Mouse (Mus musculus) stomach, embryonic 15.5 days (tissue): ENCODE results near the gene Hspa1l. TPM values are rescaled to one million over a fixed set of nuclear protein-coding genes. Genes with fewer than 3 reads are reported as not detected.
"Not testable (repeated sequence)": the region's sequence is repeated elsewhere in the genome, so short reads cannot be mapped to it uniquely, and the experiment has no call there.

ENCODE experiments used
- ATAC-seq: fragments of 200-750 bp; cut with Nextera tagmentation; 2 replicates; pipeline ENCODE4 v1.8.0; 2017; ENCODE audit warnings: low read depth, moderate number of reproducible peaks, moderate TSS enrichment; ENCODE audit not compliant: insufficient read depth, low FRiP score
- H3K27ac ChIP-seq: fragments of 300-500 bp; sonication (generic); 2 replicates; pipeline ENCODE4 v1.5.1; 2015; ENCODE audit warnings: mild to moderate bottlenecking, inconsistent platforms
- H3K27me3 ChIP-seq: fragments of 300-500 bp; sonication (generic); replicated peaks from 2 replicates; pipeline ENCODE4 v1.6.1; 2015; ENCODE audit warnings: inconsistent platforms
- H3K36me3 ChIP-seq: fragments of 300-500 bp; sonication (generic); 2 replicates; pipeline ENCODE4 v1.6.1; 2015; ENCODE audit warnings: inconsistent platforms
- H3K4me1 ChIP-seq: fragments of 300-500 bp; sonication (generic); 2 replicates; pipeline ENCODE4 v1.6.1; 2015; ENCODE audit warnings: inconsistent platforms
- H3K4me2 ChIP-seq: fragments of 300-500 bp; sonication (generic); 2 replicates; pipeline ENCODE4 v1.6.1; 2015; ENCODE audit warnings: mild to moderate bottlenecking, inconsistent platforms
- H3K4me3 ChIP-seq: fragments of 300-500 bp; sonication (generic); replicated peaks from 2 replicates; pipeline ENCODE4 v1.5.1; 2015; ENCODE audit warnings: inconsistent platforms
- H3K9ac ChIP-seq: fragments of 300-500 bp; sonication (generic); 2 replicates; pipeline ENCODE4 v1.6.1; 2015; ENCODE audit warnings: inconsistent platforms
- H3K9me3 ChIP-seq: fragments of 300-500 bp; sonication (generic); 2 replicates; pipeline ENCODE4 v1.6.1; 2016; ENCODE audit warnings: inconsistent platforms
- WGBS: fragments of 180-500 bp; shearing (Covaris S2); methylation state at CpG from one replicate; pipeline ENCODE4 v1.1.7; 2015; 5-methylcytosine and 5-hydroxymethylcytosine counted together
- polyA plus RNA-seq: library from polyadenylated mRNA; unstranded; fragments of >200 nt; fragmentation: Nextera tagmentation; extraction: Ambion mirVana; gene quantifications from 2 replicates; pipeline ENCODE4 v1.2.1, GENCODE M21; 2015

Gene Hspa1l
- polyA plus RNA-seq, 1 experiment from 2014 or later = 0.49 TPM

DNA sequence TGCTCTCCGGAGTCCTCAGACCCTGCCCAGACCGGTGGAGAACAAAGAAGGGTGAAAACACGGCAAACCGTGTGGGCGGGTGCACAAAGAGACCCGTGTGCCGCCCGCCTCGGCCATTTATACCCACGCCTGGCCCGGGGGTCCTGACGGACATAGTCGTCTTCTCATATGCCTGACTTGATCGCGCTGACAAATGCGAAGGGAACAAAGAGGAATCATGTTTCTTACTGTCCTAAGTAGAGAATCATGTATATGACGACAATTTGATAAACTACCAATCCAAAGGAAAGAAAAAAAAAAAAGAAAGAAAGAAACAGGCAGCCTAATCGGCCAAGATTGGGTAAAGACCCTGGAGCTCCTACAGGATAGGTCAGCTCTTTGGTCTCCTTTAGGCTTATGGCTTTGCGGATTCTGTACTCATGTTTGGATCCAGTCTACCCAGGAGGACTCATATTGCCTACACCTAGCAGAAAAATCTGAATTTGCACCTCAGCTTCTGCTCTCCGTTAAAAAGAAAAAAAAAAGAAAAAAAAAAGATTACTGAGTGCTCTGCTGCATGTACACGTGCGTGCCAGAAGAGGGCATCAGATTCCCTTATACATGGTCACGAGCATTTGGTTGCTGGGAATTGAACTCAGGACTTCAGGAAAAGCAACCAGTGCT, 20.0 kb upstream of the Hspa1l start:
- peak overlapping the region; percentile 99 for H3K9ac ChIP-seq
- peak; percentile 70; the same call in 1 of the 2 replicates for ATAC-seq
- H3K27me3 ChIP-seq = no peaks in the 10 kb centered on the region
- H3K9me3 ChIP-seq = no peaks in the 10 kb centered on the region
- under 1% methylated on average over 23 of the region's 23 CpGs for WGBS
- peaks cover 9% of the 10 kb centered on the region; the same call in 1 of the 2 replicates for H3K4me1 ChIP-seq
- H3K4me2 ChIP-seq = peak overlapping the region; percentile 81
- H3K27ac ChIP-seq = peak overlapping the region; percentile 92
- peak overlapping the region; percentile 94 for H3K4me3 ChIP-seq
- peaks cover 16% of the 10 kb centered on the region; the same call in 1 of the 2 replicates for H3K36me3 ChIP-seq

DNA sequence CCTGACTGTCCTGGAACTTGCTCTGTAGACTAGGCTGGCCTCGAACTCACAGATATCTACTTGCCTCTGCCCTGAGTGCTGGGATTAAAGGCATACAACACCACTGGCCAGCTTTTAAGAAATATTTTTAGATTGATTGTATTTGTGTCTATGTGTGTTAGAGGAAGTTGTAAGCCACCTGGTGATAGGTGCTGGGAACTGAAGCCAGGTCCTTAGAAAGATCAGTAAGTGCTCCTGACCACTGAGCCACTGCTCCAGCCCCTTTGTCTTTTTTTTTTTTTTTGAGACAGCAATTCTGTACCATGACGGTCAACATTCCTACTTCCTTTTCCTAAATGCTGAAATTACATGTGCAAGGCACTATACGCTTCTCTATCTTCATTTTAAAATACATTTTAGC, 19.2 kb upstream of the Hspa1l start:
- Histone ChIP-seq H3K4me2 (0 out of 2 replicates have a peak overlapping the region, but pooled peaks have one; percentile 81), H3K9me3 (no peaks in the 10 kb centered on the region), H3K4me1 (peaks cover 9% of the 10 kb centered on the region; the same call in 1 of the 2 replicates), H3K4me3 (no peak overlapping the region), H3K27me3 (no peaks in the 10 kb centered on the region), H3K9ac (no peak overlapping the region), H3K36me3 (peaks cover 16% of the 10 kb centered on the region; the same call in 1 of the 2 replicates), H3K27ac (0 out of 2 replicates have a peak overlapping the region, but pooled peaks have one; percentile 92)
- 93% methylated on average over 3 of the region's 3 CpGs for WGBS
- no peak for ATAC-seq

DNA sequence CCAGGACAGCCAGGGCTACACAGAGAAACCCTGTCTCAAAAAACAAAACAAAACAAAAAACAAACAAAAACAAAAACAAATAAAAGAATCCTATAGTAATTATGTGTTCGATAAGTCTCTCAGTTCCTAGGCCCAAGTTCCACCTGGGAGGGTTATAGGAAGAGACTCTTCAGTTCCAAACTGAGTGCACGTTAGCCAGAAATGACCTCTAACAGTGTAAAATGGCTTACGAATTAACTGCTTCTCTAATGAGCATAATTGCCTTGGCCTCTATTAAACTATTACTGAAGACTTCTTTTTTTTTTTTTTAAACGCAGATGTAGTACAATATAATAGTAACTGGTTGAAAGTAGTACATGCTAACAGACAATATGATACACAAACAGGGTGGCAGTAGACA, 18.6 kb upstream of the Hspa1l start:
- no peak overlapping the region for H3K4me3 ChIP-seq
- H3K36me3 ChIP-seq = peaks cover 16% of the 10 kb centered on the region; the same call in 1 of the 2 replicates
- no peak overlapping the region for H3K4me2 ChIP-seq
- H3K4me1 ChIP-seq = peaks cover 9% of the 10 kb centered on the region; the same call in 1 of the 2 replicates
- no peak overlapping the region for H3K27ac ChIP-seq
- H3K27me3 ChIP-seq = no peaks in the 10 kb centered on the region
- 89% methylated on average over 4 of the region's 4 CpGs for WGBS
- no peak for ATAC-seq
- no peak overlapping the region for H3K9ac ChIP-seq
- no peaks in the 10 kb centered on the region for H3K9me3 ChIP-seq

- WGBS = 86% methylated on average over 4 of the region's 4 CpGs
- H3K27me3 ChIP-seq = no peaks in the 10 kb centered on the region
- H3K9me3 ChIP-seq = no peaks in the 10 kb centered on the region
- ATAC-seq = no peak
- H3K27ac ChIP-seq = no peak overlapping the region
- peaks cover 10% of the 10 kb centered on the region; the same call in 1 of the 2 replicates for H3K36me3 ChIP-seq
- peaks cover 10% of the 10 kb centered on the region for H3K4me1 ChIP-seq
- no peak overlapping the region for H3K4me3 ChIP-seq
- no peak overlapping the region for H3K4me2 ChIP-seq
- no peak overlapping the region for H3K9ac ChIP-seq
Measured at GRCm38 (mm10) chr17:34954831-34955230, 17.7 kb upstream of the Hspa1l start.

- Histone ChIP-seq H3K4me1 (peaks cover 8% of the 10 kb centered on the region), H3K27me3 (no peaks in the 10 kb centered on the region), H3K4me2 (no peak overlapping the region), H3K9me3 (no peaks in the 10 kb centered on the region), H3K36me3 (0 out of 2 replicates have a peak, but pooled peaks cover under 1% of the 10 kb centered on the region), H3K9ac (no peak overlapping the region), H3K4me3 (no peak overlapping the region), H3K27ac (no peak overlapping the region)
- WGBS = 73% methylated on average over 3 of the region's 3 CpGs
- ATAC-seq = no peak
Measured at GRCm38 (mm10) chr17:34955884-34956283, 16.6 kb upstream of the Hspa1l start.

DNA sequence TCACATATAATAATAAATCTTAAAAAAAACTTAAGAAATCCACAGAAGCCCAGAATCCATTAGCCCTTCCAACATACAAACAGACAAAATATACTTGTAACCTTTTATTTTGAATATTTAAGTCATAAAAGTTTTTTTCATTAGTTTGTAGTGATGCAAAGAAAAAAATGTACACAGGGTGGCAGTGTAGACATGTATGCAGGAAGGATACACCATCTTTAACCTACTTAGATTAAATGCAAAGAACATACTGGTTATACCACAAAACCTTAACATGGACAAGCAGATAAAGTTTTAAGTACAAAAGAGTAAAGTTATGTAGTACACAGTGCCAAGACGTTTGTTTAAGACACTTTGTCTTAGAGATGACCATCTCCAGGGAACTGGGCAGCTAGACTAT, 16.2 kb upstream of the Hspa1l start:
- Histone ChIP-seq H3K36me3 (no peaks in the 10 kb centered on the region), H3K27ac (no peak overlapping the region), H3K4me1 (peaks cover 7% of the 10 kb centered on the region; the same call in 1 of the 2 replicates), H3K27me3 (no peaks in the 10 kb centered on the region), H3K9me3 (no peaks in the 10 kb centered on the region), H3K4me2 (no peak overlapping the region), H3K4me3 (no peak overlapping the region), H3K9ac (no peak overlapping the region)
- 46% methylated on average over 1 of the region's 1 CpGs for WGBS
- ATAC-seq = no peak

DNA sequence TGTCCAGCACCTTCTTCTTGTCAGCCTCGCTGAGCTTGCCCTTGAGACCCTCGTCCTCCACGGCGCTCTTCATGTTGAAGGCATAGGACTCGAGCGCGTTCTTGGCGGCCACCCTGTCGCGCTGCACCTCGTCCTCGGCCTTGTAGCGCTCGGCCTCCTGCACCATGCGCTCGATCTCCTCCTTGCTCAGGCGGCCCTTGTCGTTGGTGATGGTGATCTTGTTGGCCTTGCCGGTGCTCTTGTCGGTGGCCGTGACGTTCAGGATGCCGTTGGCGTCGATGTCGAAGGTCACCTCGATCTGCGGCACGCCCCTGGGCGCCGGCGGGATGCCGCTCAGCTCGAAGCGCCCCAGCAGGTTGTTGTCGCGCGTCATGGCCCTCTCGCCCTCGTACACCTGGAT, 15.2 kb upstream of the Hspa1l start:
- not testable (repeated sequence) for H3K9ac ChIP-seq, H3K4me1 ChIP-seq, ATAC-seq, H3K27ac ChIP-seq, H3K27me3 ChIP-seq, H3K36me3 ChIP-seq, H3K9me3 ChIP-seq, H3K4me3 ChIP-seq
- WGBS = 15% methylated on average over 35 of the region's 40 CpGs
- H3K4me2 ChIP-seq = 0 out of 2 replicates have a peak overlapping the region, but pooled peaks have one; percentile 21

DNA sequence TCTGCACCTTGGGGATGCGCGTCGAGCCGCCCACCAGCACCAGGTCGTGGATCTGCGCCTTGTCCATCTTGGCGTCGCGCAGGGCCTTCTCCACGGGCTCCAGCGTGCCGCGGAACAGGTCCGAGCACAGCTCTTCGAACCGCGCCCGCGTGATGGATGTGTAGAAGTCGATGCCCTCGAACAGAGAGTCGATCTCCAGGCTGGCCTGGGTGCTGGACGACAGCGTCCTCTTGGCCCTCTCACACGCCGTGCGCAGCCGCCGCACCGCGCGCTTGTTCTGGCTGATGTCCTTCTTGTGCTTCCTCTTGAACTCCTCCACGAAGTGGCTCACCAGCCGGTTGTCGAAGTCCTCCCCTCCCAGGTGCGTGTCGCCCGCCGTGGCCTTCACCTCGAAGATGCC, 14.5 kb upstream of the Hspa1l start:
- WGBS = 27% methylated on average over 25 of the region's 40 CpGs
- not testable (repeated sequence) for H3K4me3 ChIP-seq, H3K9ac ChIP-seq, H3K27ac ChIP-seq, H3K4me1 ChIP-seq, H3K36me3 ChIP-seq, H3K27me3 ChIP-seq, H3K4me2 ChIP-seq, ATAC-seq, H3K9me3 ChIP-seq

DNA sequence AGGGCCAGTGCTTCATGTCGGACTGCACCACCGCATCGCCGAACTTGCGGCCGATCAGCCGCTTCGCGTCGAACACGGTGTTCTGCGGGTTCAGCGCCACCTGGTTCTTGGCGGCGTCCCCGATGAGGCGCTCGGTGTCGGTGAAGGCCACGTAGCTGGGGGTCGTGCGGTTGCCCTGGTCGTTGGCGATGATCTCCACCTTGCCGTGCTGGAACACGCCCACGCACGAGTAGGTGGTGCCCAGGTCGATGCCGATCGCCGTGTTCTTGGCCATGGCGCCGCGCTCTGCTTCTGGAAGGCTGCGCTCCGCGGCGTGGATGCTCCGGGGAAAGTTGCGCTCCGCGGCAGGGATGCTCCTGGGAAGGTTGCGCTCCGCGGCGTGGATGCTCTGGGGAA, 13.8 kb upstream of the Hspa1l start:
- peak overlapping the region; percentile 56 for H3K4me3 ChIP-seq
- not testable (repeated sequence) for H3K9ac ChIP-seq
- ATAC-seq = peak; percentile 9; the same call in 1 of the 2 replicates

GRCm38 (mm10) chr17:34959130-34959778, 13.2 kb upstream of the Hspa1l start, which contains the start of gene Hspa1b:
Gene Hspa1b (minus strand): TSS chr17:34959238.
- H3K4me1 ChIP-seq, H3K9me3 ChIP-seq, H3K27me3 ChIP-seq, H3K36me3 ChIP-seq: not testable (repeated sequence)
- Histone ChIP-seq H3K27ac (peak within 1 kb of the TSS; percentile 99), H3K4me3 (peak within 1 kb of the TSS; percentile 56), H3K4me2 (peak within 1 kb of the TSS; percentile 63), H3K9ac (peak within 1 kb of the TSS; percentile 56; the same call in 1 of the 2 replicates)
- under 1% methylated on average over 29 of the region's 32 CpGs for WGBS
- ATAC-seq = peak; percentile 90

More for the DNA sequence above, 13.8 kb upstream of the Hspa1l start:
- H3K4me1 ChIP-seq, H3K27ac ChIP-seq, H3K27me3 ChIP-seq, H3K36me3 ChIP-seq, H3K9me3 ChIP-seq: not testable (repeated sequence)
- 1% methylated on average over 30 of the region's 47 CpGs for WGBS
- peak overlapping the region; percentile 63 for H3K4me2 ChIP-seq

DNA sequence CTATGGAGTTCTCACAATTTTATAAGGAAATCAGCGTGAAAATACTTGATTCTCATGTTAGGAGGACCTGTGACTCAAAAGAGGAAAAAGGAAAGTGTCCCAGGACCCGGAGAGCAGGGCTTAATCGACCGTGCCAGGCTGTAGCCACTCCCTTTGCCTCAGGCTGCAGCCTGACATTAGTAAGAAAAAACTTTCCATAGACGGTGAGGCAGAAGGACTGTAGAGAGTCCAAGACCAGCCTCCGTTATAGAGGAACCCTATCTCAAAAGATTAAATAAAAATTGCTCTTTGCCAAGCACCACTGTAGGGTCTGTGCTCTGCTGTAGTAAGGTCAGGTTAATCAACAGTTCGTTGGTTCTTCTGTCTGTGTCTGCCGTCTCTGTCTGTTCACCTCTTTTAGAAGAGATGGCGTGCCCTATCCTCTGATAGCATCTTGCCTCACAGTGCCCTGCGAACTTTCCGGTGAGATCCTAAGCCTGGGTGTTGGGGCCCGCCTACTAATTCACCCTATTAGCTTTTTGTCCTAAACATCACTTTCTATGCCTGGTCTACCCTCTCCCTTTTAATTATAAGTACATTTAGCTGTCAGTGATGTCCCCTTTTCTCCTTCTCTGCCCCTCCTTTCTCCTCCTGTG, 12.5 kb upstream of the Hspa1l start:
- Histone ChIP-seq H3K27ac (peak overlapping the region; percentile 99), H3K27me3 (no peaks in the 10 kb centered on the region), H3K9ac (no peak overlapping the region; the same call in 1 of the 2 replicates), H3K9me3 (no peaks in the 10 kb centered on the region), H3K4me3 (peak overlapping the region; percentile 56), H3K4me2 (peak overlapping the region; percentile 63), H3K4me1 (peaks cover 13% of the 10 kb centered on the region; the same call in 1 of the 2 replicates), H3K36me3 (no peaks in the 10 kb centered on the region)
- 14% methylated on average over 12 of the region's 12 CpGs for WGBS
- no peak for ATAC-seq
